Mouse (Mus musculus) activated CD4-positive, CD25-positive, alpha-beta regulatory T cell, adult 4 months (primary cell): Measurements from ENCODE around the gene Pabpn1. TPM values are rescaled to one million over a fixed set of nuclear protein-coding genes. Genes with fewer than 3 reads are reported as not detected.
"Not testable (repeated sequence)": the region's sequence is repeated elsewhere in the genome, so short reads cannot be mapped to it uniquely, and the experiment has no call there.

ENCODE experiments used
- ATAC-seq: one replicate; pipeline ENCODE4 v1.8.0; 2017
- polyA plus RNA-seq, 2 experiments: library from polyadenylated mRNA; unstranded; fragments of 100-300 nt; shearing (Covaris generic); gene quantifications; one replicate each; pipeline ENCODE4 v1.2.1; 2017

The Pabpn1 gene
- polyA plus RNA-seq, 2 experiments from 2014 or later = 22.8 to 30.8 TPM

- ATAC-seq = no peak
These were observed 45.3 kb downstream of the Pabpn1 start for GRCm38 (mm10) chr14:54937361-54938182.

GRCm38 (mm10) chr14:54938431-54939219 is 46.3 kb downstream of the Pabpn1 start:
- ATAC-seq = no peak

GRCm38 (mm10) chr14:54939434-54940175 is 47.3 kb downstream of the Pabpn1 start:
- ATAC-seq = no peak

- ATAC-seq = no peak
These were observed 47.9 kb downstream of the Pabpn1 start for GRCm38 (mm10) chr14:54940176-54940530.

GRCm38 (mm10) chr14:54941024-54941978 is 49.0 kb downstream of the Pabpn1 start:
- no peak for ATAC-seq

GRCm38 (mm10) chr14:54942479-54942878 is 50.2 kb downstream of the Pabpn1 start:
- no peak for ATAC-seq

GRCm38 (mm10) chr14:54943971-54944370 is 51.7 kb downstream of the Pabpn1 start:
- ATAC-seq = no peak

- ATAC-seq = no peak
These were observed 52.6 kb downstream of the Pabpn1 start for GRCm38 (mm10) chr14:54944939-54945338.

- ATAC-seq = no peak
These were observed 53.8 kb downstream of the Pabpn1 start for GRCm38 (mm10) chr14:54945975-54946704.

- ATAC-seq = not testable (repeated sequence)
These were observed 54.7 kb downstream of the Pabpn1 start for GRCm38 (mm10) chr14:54947008-54947407.

Other genes starting within 250 kb of the Pabpn1 start
- gene 1700123O20Rik, start 206.3 kb upstream of the Pabpn1 start, polyA plus RNA-seq = 10 to 100 TPM; 91.8 to 93.8 TPM
- gene Acin1, start 205.6 kb upstream of the Pabpn1 start, polyA plus RNA-seq = 100 to 1,000 TPM; 136 to 148 TPM
- not detected for gene Gm29776, start 193.7 kb upstream of the Pabpn1 start, polyA plus RNA-seq
- gene Cebpe, start 180.3 kb upstream of the Pabpn1 start, polyA plus RNA-seq = not detected
- gene Slc7a8, start 110.6 kb upstream of the Pabpn1 start, polyA plus RNA-seq = not detected
- gene Rnf212b, start 78.4 kb upstream of the Pabpn1 start, polyA plus RNA-seq = not detected
- 1 to 10 TPM; 5.1 to 8.0 TPM for gene Homez, start 21.5 kb upstream of the Pabpn1 start, polyA plus RNA-seq
- gene Ppp1r3e, start 14.9 kb upstream of the Pabpn1 start, polyA plus RNA-seq = under 1 TPM in 1 of 2 experiments, not detected in 1; 0.93 TPM
- 1 to 10 TPM; 1.5 to 2.4 TPM for gene Bcl2l2, start 9.1 kb upstream of the Pabpn1 start, polyA plus RNA-seq
- not detected for gene Gm20521, start 9.1 kb upstream of the Pabpn1 start, polyA plus RNA-seq
- 1 to 10 TPM in 1 of 2 experiments, under 1 TPM in 1; 0.52 to 1.1 TPM for gene Slc22a17, start 20.6 kb downstream of the Pabpn1 start, polyA plus RNA-seq
- gene Efs, start 33.6 kb downstream of the Pabpn1 start, polyA plus RNA-seq = not detected
- gene Il25, start 40.2 kb downstream of the Pabpn1 start, polyA plus RNA-seq = not detected
- under 1 TPM in 1 of 2 experiments, not detected in 1; 0.50 TPM for gene Cmtm5, start 43.8 kb downstream of the Pabpn1 start, polyA plus RNA-seq
- not detected for gene Myh6, start 74.4 kb downstream of the Pabpn1 start, polyA plus RNA-seq
- gene Gm17428, start 84.4 kb downstream of the Pabpn1 start, polyA plus RNA-seq = not detected
- not detected for gene Myh7, start 102.1 kb downstream of the Pabpn1 start, polyA plus RNA-seq
- gene Ngdn, start 123.0 kb downstream of the Pabpn1 start, polyA plus RNA-seq = 100 to 1,000 TPM; 158 to 174 TPM
- 1 to 10 TPM; 5.4 to 5.5 TPM for gene Zfhx2, start 199.8 kb downstream of the Pabpn1 start, polyA plus RNA-seq
- 10 to 100 TPM in 1 of 2 experiments, 1 to 10 TPM in 1; 9.6 to 11.9 TPM for gene Thtpa, start 202.3 kb downstream of the Pabpn1 start, polyA plus RNA-seq
- 100 to 1,000 TPM in 1 of 2 experiments, 10 to 100 TPM in 1; 99.1 to 102 TPM for gene Ap1g2, start 214.1 kb downstream of the Pabpn1 start, polyA plus RNA-seq
- gene Jph4, start 224.4 kb downstream of the Pabpn1 start, polyA plus RNA-seq = not detected